Mouse (Mus musculus) forebrain, embryonic 10.5 days (tissue): Measurements from ENCODE around the gene Rfpl4. TPM values are rescaled to one million over a fixed set of nuclear protein-coding genes. Genes with fewer than 3 reads are reported as not detected.
"Not testable (repeated sequence)": the region's sequence is repeated elsewhere in the genome, so short reads cannot be mapped to it uniquely, and the experiment has no call there.

Experiments used
- DNase-seq: peaks from one replicate; pipeline ENCODE4 v3.0.0-alpha.2; 2017; ENCODE audit warnings: low spot score; ENCODE audit errors: extremely low spot score
- H3K27ac ChIP-seq: fragments of 300-500 bp; sonication (generic); 2 replicates; pipeline ENCODE4 v1.5.1; 2016; ENCODE audit warnings: mild to moderate bottlenecking
- H3K27me3 ChIP-seq: fragments of 300-500 bp; sonication (generic); 2 replicates; pipeline ENCODE4 v1.6.1; 2016; ENCODE audit warnings: mild to moderate bottlenecking; ENCODE audit not compliant: poor library complexity, severe bottlenecking
- H3K36me3 ChIP-seq: fragments of 300-500 bp; sonication (generic); replicated peaks from 2 replicates; pipeline ENCODE4 v1.6.1; 2016; ENCODE audit warnings: mild to moderate bottlenecking, moderate library complexity
- H3K4me1 ChIP-seq: fragments of 300-500 bp; sonication (generic); 2 replicates; pipeline ENCODE4 v1.6.1; 2016
- H3K4me3 ChIP-seq: fragments of 300-500 bp; sonication (generic); 2 replicates; pipeline ENCODE4 v1.5.1; 2016; ENCODE audit warnings: mild to moderate bottlenecking, moderate library complexity
- H3K9me3 ChIP-seq: fragments of 300-500 bp; sonication (generic); 2 replicates; pipeline ENCODE4 v1.6.1; 2016; ENCODE audit warnings: mild to moderate bottlenecking, moderate library complexity
- WGBS: fragments of 180-500 bp; shearing (Covaris S2); methylation state at CpG from one replicate; pipeline ENCODE4 v1.1.7; 2016; 5-methylcytosine and 5-hydroxymethylcytosine counted together
- polyA plus RNA-seq: library from polyadenylated mRNA; unstranded; fragments of >200 nt; fragmentation: Nextera tagmentation; extraction: Ambion mirVana; gene quantifications from 2 replicates; pipeline ENCODE4 v1.2.1, GENCODE M21; 2016

Rfpl4 gene
- polyA plus RNA-seq, 1 experiment from 2014 or later: not detected

GRCm38 (mm10) chr7:5092381-5092780 lies 24.4 kb downstream of the Rfpl4 start:
- Histone ChIP-seq H3K4me3 (no peak overlapping the region), H3K27ac (no peak overlapping the region), H3K4me1 (no peaks in the 10 kb centered on the region), H3K9me3 (peaks cover 3% of the 10 kb centered on the region; the same call in 1 of the 2 replicates), H3K36me3 (peaks cover 97% of the 10 kb centered on the region), H3K27me3 (no peaks in the 10 kb centered on the region)
- no peak for DNase-seq
- 87% methylated on average over 6 of the region's 6 CpGs for WGBS

DNA sequence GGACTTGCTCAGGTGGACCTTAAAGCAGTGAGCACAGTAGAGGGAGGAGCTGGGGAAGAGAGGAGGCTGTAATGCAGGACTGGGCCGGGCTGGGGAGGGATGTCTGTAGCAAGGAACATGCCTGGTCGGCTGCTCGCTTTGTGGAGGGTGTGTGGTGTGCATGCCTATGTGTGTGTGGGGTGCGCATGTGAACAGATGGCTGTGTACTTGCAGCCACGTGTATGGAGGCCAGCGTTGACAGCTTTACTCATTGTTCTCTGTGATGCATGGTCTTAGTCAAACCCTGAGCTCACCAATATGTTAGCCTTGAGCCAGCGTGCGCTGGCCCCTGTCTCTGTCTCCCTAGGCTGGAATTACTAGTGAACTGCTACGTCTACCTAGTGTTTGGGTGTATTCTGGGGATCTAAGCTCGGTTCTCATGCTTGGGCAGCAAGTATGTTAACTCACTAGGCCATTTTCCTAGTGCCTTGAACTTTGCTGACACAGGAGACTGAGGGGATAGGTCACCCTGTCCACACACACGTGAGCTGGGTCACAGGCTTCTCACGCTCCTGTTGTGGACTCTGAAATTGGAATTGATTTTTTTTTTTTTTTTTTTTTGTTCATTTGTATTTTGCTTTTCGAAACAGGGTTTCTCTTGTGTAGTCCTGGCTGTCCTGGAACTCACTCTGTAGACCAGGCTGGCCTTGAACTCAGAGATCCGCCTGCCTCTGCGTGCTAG lies 25.6 kb downstream of the Rfpl4 start:
- no peak for DNase-seq
- WGBS: 94% methylated on average over 15 of the region's 15 CpGs
- Histone ChIP-seq H3K36me3 (peaks cover 96% of the 10 kb centered on the region), H3K9me3 (peaks cover 3% of the 10 kb centered on the region; the same call in 1 of the 2 replicates), H3K4me1 (no peaks in the 10 kb centered on the region), H3K27ac (no peak overlapping the region), H3K27me3 (no peaks in the 10 kb centered on the region), H3K4me3 (no peak overlapping the region)

DNA sequence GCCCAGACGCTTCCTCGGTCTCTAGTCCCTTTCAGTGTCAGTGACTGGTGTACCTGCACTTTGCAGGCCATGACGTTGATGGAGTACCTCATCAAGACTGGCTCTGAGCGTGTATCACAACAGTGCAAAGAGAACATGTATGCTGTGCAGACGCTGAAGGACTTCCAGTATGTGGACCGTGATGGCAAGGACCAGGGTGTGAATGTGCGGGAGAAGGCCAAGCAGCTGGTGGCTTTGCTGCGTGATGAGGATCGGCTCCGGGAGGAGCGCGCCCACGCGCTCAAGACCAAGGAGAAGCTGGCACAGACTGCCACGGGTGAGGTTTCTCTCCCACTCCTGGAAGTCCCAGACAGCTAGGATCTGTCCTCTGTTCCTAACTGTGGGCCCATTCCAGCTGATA lies 26.9 kb downstream of the Rfpl4 start:
- H3K27me3 ChIP-seq: no peaks in the 10 kb centered on the region
- H3K27ac ChIP-seq: no peak overlapping the region
- H3K4me3 ChIP-seq: no peak overlapping the region
- H3K9me3 ChIP-seq: peaks cover 3% of the 10 kb centered on the region; the same call in 1 of the 2 replicates
- DNase-seq: no peak
- 95% methylated on average over 15 of the region's 15 CpGs for WGBS
- H3K36me3 ChIP-seq: peaks cover 96% of the 10 kb centered on the region
- no peaks in the 10 kb centered on the region for H3K4me1 ChIP-seq

GRCm38 (mm10) chr7:5087886-5088285 lies 28.9 kb downstream of the Rfpl4 start:
- no peaks in the 10 kb centered on the region for H3K9me3 ChIP-seq
- no peak for DNase-seq
- no peak overlapping the region for H3K27ac ChIP-seq
- WGBS: 91% methylated on average over 4 of the region's 4 CpGs
- no peak overlapping the region for H3K4me3 ChIP-seq
- peaks cover 96% of the 10 kb centered on the region for H3K36me3 ChIP-seq
- no peaks in the 10 kb centered on the region for H3K27me3 ChIP-seq
- H3K4me1 ChIP-seq: no peaks in the 10 kb centered on the region

DNA sequence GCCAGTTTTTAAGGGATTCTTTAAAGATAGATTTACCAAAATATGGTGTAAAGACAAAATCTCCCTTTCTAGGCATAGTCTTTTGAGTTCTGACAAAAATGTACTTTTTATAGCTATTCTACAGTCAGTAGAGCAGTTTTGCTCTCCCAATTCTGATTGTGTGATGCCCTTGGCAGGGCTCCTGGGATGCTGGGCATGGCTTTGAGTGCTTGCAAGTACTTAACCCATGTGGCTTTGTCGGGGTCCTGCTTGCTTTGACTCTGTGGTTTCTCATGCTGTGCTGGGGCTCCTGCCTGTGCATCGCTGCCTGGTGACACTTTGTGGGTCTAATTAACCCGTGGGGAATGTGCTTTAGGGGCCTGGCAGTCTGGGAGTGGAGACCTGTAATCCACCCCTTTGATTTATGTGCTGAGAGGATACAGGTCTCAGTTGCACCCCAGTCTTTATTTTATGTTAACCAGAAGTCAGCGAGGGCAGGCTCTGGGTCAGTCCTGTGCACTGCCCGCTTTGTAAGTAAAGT lies 29.8 kb downstream of the Rfpl4 start:
- Histone ChIP-seq H3K9me3 (no peaks in the 10 kb centered on the region), H3K4me3 (no peak overlapping the region), H3K4me1 (peaks cover 1% of the 10 kb centered on the region), H3K27me3 (no peaks in the 10 kb centered on the region), H3K36me3 (peaks cover 93% of the 10 kb centered on the region), H3K27ac (no peak overlapping the region)
- no peak for DNase-seq
- WGBS: 90% methylated on average over 5 of the region's 5 CpGs

- Histone ChIP-seq H3K9me3 (no peaks in the 10 kb centered on the region), H3K4me3 (no peak overlapping the region), H3K4me1 (peaks cover 15% of the 10 kb centered on the region), H3K27me3 (no peaks in the 10 kb centered on the region), H3K36me3 (peaks cover 81% of the 10 kb centered on the region), H3K27ac (no peak overlapping the region)
- WGBS: 87% methylated on average over 1 of the region's 1 CpGs
- no peak for DNase-seq
Measured at GRCm38 (mm10) chr7:5085512-5085911, 31.2 kb downstream of the Rfpl4 start.

GRCm38 (mm10) chr7:5083325-5084105 lies 33.2 kb downstream of the Rfpl4 start:
- H3K9me3 ChIP-seq: no peaks in the 10 kb centered on the region
- peaks cover 17% of the 10 kb centered on the region for H3K4me1 ChIP-seq
- H3K36me3 ChIP-seq: peaks cover 74% of the 10 kb centered on the region
- no peak overlapping the region for H3K4me3 ChIP-seq
- DNase-seq: no peak
- H3K27me3 ChIP-seq: no peaks in the 10 kb centered on the region
- WGBS: 94% methylated on average over 18 of the region's 18 CpGs
- H3K27ac ChIP-seq: no peak overlapping the region

DNA sequence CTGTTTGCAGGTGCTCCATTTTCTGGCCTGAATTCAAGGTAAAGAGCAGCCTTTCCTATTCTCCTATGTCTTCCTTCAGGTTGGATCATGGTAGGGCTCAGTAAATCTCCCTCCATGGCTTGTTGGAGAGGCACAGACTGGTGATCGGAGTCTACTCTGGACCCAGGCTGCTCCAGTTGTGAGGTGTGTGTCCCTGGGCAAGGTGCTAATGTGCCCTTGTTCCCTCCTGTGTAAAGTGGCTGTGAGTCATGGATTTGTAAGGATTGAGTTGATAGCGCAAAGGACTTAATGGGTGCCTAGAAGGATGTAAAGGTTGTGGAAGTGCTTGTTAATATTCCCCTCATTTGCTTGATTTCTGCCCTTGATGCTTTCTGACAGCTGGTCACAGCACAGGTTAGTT lies 34.8 kb downstream of the Rfpl4 start:
- no peak for DNase-seq
- Histone ChIP-seq H3K27me3 (no peaks in the 10 kb centered on the region), H3K27ac (no peak overlapping the region), H3K4me3 (peak overlapping the region; percentile 98; the same call in 1 of the 2 replicates), H3K9me3 (no peaks in the 10 kb centered on the region), H3K36me3 (peaks cover 76% of the 10 kb centered on the region), H3K4me1 (peaks cover 17% of the 10 kb centered on the region)
- WGBS: 97% methylated on average over 2 of the region's 2 CpGs

DNA sequence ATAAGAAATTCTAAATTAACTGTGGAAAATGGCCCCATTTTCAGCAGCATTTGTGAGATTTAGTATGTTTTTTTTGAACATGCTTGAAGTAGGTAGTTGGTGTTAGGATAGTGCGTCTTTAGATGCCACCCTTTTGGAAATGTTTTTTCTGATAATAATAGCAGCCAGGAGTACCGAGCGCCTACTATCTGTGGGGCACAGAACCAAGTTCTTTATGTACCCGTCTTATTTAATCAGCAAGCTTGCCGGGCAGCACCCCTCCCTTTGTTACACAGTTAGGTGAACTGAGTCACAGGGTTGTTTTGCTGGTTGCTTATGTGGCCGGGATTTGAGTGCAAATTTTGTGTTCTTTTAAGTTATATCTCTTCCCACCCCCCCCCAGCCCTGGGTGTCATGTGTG lies 35.5 kb downstream of the Rfpl4 start:
- Histone ChIP-seq H3K4me1 (peaks cover 17% of the 10 kb centered on the region), H3K9me3 (no peaks in the 10 kb centered on the region), H3K27me3 (no peaks in the 10 kb centered on the region), H3K4me3 (peak overlapping the region; percentile 98), H3K27ac (no peak overlapping the region), H3K36me3 (peaks cover 77% of the 10 kb centered on the region)
- no peak for DNase-seq
- 76% methylated on average over 6 of the region's 6 CpGs for WGBS

DNA sequence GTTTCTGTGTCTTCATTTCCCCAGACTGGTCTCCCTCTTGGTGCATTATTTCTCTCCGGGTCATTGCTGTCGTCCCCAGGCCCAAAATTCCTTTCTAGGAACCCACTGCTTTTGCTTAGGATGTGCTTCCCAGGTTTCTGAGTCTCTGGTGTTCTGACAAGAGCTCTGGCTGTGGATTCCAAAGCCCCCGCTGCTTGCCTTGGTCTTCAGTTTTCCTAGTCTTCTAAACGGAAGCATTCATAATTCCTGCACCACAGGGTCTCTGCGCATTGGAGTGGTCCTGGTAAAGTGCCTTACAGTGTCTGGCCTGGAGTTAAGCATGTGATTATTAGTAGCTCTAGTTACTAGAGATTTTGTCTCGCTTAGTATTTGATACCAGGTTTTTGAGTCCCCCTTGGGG lies 35.9 kb downstream of the Rfpl4 start:
- H3K27me3 ChIP-seq: no peaks in the 10 kb centered on the region
- no peak for DNase-seq
- H3K9me3 ChIP-seq: no peaks in the 10 kb centered on the region
- H3K4me3 ChIP-seq: peak overlapping the region; percentile 98
- H3K27ac ChIP-seq: peak overlapping the region; percentile 94
- H3K36me3 ChIP-seq: peaks cover 76% of the 10 kb centered on the region
- peaks cover 17% of the 10 kb centered on the region for H3K4me1 ChIP-seq
- 25% methylated on average over 6 of the region's 6 CpGs for WGBS

DNA sequence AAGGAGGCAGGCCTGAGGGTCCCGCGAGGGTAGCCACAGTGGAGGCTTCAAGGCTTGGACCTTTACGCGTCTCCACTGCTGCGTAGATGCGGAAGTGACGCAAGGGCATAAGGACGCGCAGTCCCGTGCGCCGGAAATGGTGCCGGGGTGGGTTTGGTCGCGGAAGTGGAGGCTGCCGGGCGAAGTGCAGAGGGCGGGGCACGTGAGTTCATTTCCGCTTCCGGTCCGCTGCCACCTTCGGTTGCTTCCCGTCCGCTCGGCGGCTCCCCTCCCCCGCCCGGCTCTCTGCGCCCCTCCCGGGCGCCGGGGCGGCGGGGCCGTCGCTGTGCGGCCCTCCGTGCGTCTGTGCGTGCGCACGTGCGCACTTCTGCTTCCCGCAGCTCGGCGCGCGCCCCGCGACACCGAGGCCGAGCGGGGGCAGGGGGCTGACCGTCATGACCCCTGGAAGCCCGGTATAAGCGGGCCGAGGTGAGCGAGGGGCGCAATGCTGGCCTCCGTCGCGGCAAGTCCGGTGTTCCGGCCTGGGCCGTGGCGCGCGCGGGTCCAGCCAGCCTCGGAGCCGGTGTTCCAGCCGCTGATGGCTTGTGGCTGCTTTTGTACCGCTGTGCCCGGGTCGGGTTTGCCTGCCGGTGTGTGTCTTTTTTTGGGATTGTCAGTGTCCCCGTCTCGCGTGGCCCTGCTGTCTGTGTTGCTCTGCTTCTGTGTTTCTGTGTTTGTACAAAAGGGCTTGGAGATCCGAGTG lies 36.6 kb downstream of the Rfpl4 start, which contains the start of gene Epn1:
Gene Epn1, plus strand, starts transcription at position 226 of the 742 bp plus-strand sequence.
- peaks cover 75% of the 10 kb centered on the region for H3K36me3 ChIP-seq
- DNase-seq: peak; percentile 97
- H3K4me3 ChIP-seq: peak within 1 kb of the TSS; percentile 98
- H3K4me1 ChIP-seq: peaks cover 17% of the 10 kb centered on the region
- no peaks in the 10 kb centered on the region for H3K9me3 ChIP-seq
- peak within 1 kb of the TSS; percentile 94 for H3K27ac ChIP-seq
- WGBS: under 1% methylated on average over 81 of the region's 81 CpGs
- H3K27me3 ChIP-seq: no peaks in the 10 kb centered on the region

- Histone ChIP-seq H3K27ac (peak overlapping the region; percentile 94), H3K4me3 (peak overlapping the region; percentile 98), H3K4me1 (peaks cover 17% of the 10 kb centered on the region), H3K36me3 (peaks cover 75% of the 10 kb centered on the region)
- WGBS: 50% methylated on average over 9 of the region's 13 CpGs
- not testable (repeated sequence) for H3K27me3 ChIP-seq, DNase-seq, H3K9me3 ChIP-seq
Measured at GRCm38 (mm10) chr7:5079365-5080009, 37.3 kb downstream of the Rfpl4 start.
